Mouse (Mus musculus) inflammation-experienced regulatory T-cells, adult 16 weeks (primary cell): ENCODE data around the gene Olfr146. TPM values are rescaled to one million over a fixed set of nuclear protein-coding genes. Genes with fewer than 3 reads are reported as not detected.

Source experiments
- polyA plus RNA-seq: library from polyadenylated mRNA; unstranded; fragments of 100-300 nt; shearing (Covaris generic); gene quantifications from one replicate; pipeline ENCODE4 v1.2.1, GENCODE M21; 2017

Gene Olfr146
- not detected for polyA plus RNA-seq

DNA sequence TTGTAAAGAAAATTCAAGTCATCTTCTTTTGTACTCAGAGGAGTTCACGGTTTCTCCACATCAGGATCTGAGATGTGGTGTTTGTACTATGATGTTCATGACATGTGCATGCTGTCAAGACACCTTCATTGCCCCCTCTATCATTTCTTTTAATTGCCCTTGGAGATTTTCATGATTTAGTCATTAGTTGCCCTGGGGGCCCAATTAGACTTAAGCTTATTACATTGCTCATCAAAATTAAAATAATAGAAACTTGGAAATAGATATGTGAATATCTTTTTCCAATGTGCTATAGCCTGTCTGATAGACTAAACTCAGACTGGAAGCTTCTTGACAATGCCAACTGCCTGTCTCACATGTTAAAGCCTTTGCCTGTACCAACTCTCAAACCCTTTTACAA lies at the start of gene Olfr146:
TSS of gene Olfr146 (minus strand) at position 101 of the 400 bp plus-strand sequence.

GRCm38 (mm10) chr9:39064851-39065250 lies 41.7 kb upstream of the Olfr146 start, which contains the start of gene Olfr937:
Gene Olfr937 (minus strand): TSS chr9:39064951.

DNA sequence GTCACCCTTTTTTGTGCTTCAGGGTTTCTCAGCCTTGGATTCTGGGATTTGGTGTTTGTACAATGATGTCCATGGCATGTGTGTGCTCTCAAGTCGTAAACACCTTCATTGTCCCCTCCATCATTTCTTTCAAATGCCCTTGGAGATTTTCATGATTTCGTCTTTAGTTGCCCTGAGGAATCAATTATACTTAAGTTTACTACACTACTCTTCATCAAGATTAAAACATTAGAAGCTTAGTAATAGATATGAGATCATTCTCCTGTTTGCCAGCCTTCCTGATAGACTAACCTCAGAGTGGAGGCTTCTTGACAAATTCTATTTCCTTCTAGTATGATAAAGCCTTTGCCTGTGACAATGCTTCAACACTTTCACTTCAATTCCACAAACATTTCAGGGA lies 23.6 kb downstream of the Olfr146 start, which contains the start of gene Olfr935:
TSS of gene Olfr935 (minus strand) at position 101 of the 400 bp plus-strand sequence.

GRCm38 (mm10) chr9:38988215-38988614 lies 35.0 kb downstream of the Olfr146 start, which contains the start of gene Olfr934:
Gene Olfr934 (minus strand): TSS chr9:38988315.

DNA sequence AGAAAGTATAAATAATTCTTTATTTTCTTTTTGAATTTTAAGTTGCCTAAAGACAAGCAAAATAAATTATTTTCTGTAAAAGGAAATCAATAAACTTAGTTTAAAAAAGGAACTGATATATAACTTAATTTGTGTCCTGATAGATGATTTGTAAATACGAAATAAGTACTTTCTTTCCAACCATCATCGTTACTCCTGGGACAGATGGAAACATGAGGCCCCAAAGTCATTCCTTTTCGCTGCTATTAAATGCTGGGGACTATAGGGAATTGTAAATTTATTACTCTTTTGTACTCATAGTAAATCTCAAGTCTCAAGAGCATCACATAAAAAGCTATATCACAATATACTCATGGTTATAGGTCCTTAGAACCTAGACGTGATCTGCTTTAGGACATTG lies 51.2 kb downstream of the Olfr146 start, which contains the start of gene Olfr933:
TSS of gene Olfr933 (plus strand) at position 301 of the 400 bp plus-strand sequence.

Other genes starting within 250 kb of the Olfr146 start
- not detected for gene Olfr922, start 208.8 kb downstream of the Olfr146 start, polyA plus RNA-seq
- gene Olfr923, start 196.8 kb downstream of the Olfr146 start, polyA plus RNA-seq = not detected
- not detected for gene Olfr924, start 178.9 kb downstream of the Olfr146 start, polyA plus RNA-seq
- not detected for gene Olfr26, start 168.3 kb downstream of the Olfr146 start, polyA plus RNA-seq
- not detected for gene Olfr926, start 146.3 kb downstream of the Olfr146 start, polyA plus RNA-seq
- not detected for gene Olfr930, start 93.6 kb downstream of the Olfr146 start, polyA plus RNA-seq
- not detected for gene Olfr933, start 51.1 kb downstream of the Olfr146 start, polyA plus RNA-seq
- not detected for gene Olfr934, start 35.1 kb downstream of the Olfr146 start, polyA plus RNA-seq
- gene Olfr935, start 23.7 kb downstream of the Olfr146 start, polyA plus RNA-seq = not detected
- gene Olfr937, start 41.6 kb upstream of the Olfr146 start, polyA plus RNA-seq = not detected
- not detected for gene Olfr938, start 55.5 kb upstream of the Olfr146 start, polyA plus RNA-seq
- not detected for gene Olfr27, start 104.8 kb upstream of the Olfr146 start, polyA plus RNA-seq
- 0.04 TPM for gene Olfr943, start 142.9 kb upstream of the Olfr146 start, polyA plus RNA-seq
- not detected for gene Olfr944, start 178.5 kb upstream of the Olfr146 start, polyA plus RNA-seq
- gene Olfr1537, start 226.6 kb upstream of the Olfr146 start, polyA plus RNA-seq = not detected